Mouse (Mus musculus) hindbrain, embryonic 10.5 days (tissue): ENCODE results near the gene Coq10b. TPM values are rescaled to one million over a fixed set of nuclear protein-coding genes. Genes with fewer than 3 reads are reported as not detected.

ENCODE experiments used
- DNase-seq: peaks from one replicate; pipeline ENCODE4 v3.0.0-alpha.2; 2017; ENCODE audit warnings: low spot score
- H3K27ac ChIP-seq: fragments of 300-500 bp; sonication (generic); 2 replicates; pipeline ENCODE4 v1.5.1; 2016; ENCODE audit warnings: mild to moderate bottlenecking, moderate library complexity
- H3K27me3 ChIP-seq: fragments of 300-500 bp; sonication (generic); 2 replicates; pipeline ENCODE4 v1.6.1; 2016; ENCODE audit warnings: mild to moderate bottlenecking; ENCODE audit not compliant: poor library complexity, insufficient read depth, severe bottlenecking
- H3K36me3 ChIP-seq: fragments of 300-500 bp; sonication (generic); 2 replicates; pipeline ENCODE4 v1.6.1; 2016; ENCODE audit warnings: mild to moderate bottlenecking, moderate library complexity
- H3K4me1 ChIP-seq: fragments of 300-500 bp; sonication (generic); replicated peaks from 2 replicates; pipeline ENCODE4 v1.6.1; 2016; ENCODE audit warnings: mild to moderate bottlenecking
- H3K4me3 ChIP-seq: fragments of 300-500 bp; sonication (generic); 2 replicates; pipeline ENCODE4 v1.5.1; 2016; ENCODE audit warnings: mild to moderate bottlenecking, moderate library complexity
- H3K9me3 ChIP-seq: fragments of 300-500 bp; sonication (generic); 2 replicates; pipeline ENCODE4 v1.6.1; 2016; ENCODE audit warnings: mild to moderate bottlenecking, moderate library complexity
- WGBS: fragments of 180-500 bp; shearing (Covaris S2); methylation state at CpG from one replicate; pipeline ENCODE4 v1.1.7; 2016; 5-methylcytosine and 5-hydroxymethylcytosine counted together
- polyA plus RNA-seq: library from polyadenylated mRNA; unstranded; fragments of >200 nt; fragmentation: Nextera tagmentation; extraction: Ambion mirVana; gene quantifications from 2 replicates; pipeline ENCODE4 v1.2.1, GENCODE M21; 2016

Coq10b gene
- polyA plus RNA-seq, 1 experiment from 2014 or later: 29.3 TPM

DNA sequence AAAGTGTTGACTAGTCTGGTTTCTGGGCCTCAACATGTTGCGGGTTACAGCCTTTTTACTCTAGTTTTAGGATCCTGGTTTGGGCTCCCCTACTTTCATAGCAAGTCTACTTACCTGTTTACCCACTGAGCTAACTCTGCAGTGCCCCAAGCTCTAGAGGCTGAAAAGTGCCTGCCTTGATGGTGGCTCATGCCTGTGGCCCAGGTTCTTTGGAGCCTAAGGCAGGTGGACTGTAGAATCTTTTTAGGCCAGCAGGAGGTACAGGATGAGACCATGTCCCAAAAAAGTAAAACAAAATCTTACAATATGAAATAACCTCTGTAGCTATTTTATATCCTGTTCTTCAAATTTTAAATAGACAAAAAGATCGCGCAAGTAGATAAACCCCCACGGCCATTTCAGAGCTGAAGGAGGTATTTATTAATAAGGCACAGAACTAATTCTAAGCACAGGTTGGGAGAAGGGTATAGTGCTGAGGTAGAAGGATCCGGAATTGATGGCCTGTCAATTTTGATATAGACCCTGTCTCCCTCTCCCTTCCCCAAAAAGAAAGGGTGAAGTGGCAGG is 37.0 kb downstream of the Coq10b start:
- peaks cover 61% of the 10 kb centered on the region for H3K36me3 ChIP-seq
- H3K4me3 ChIP-seq: peak overlapping the region; percentile 93
- DNase-seq: no peak
- WGBS: 90% methylated on average over 5 of the region's 5 CpGs
- H3K27me3 ChIP-seq: no peaks in the 10 kb centered on the region
- no peaks in the 10 kb centered on the region for H3K9me3 ChIP-seq
- peak overlapping the region; percentile 98 for H3K27ac ChIP-seq
- peaks cover 42% of the 10 kb centered on the region for H3K4me1 ChIP-seq

DNA sequence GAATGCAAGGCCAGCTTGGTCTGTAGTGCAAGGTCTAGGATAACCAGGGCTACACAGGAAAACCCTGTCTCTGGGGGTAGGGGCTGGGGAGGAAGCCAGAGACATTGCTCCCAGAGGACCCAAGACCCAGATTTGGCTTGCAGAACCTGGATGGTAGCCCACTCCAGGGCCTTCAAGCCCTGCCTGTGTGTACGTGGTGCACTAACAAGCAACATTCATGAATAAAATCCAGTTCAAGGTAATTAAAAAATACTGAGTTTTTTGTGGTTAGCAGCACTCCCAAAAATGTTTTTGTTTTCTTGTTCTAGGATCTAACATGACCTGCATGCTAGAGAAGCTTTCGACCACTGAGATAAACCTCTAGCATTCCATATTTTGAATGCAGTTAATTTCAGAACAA is 39.5 kb downstream of the Coq10b start:
- no peaks in the 10 kb centered on the region for H3K9me3 ChIP-seq
- H3K27me3 ChIP-seq: no peaks in the 10 kb centered on the region
- DNase-seq: no peak
- 88% methylated on average over 2 of the region's 2 CpGs for WGBS
- H3K27ac ChIP-seq: no peak overlapping the region
- H3K36me3 ChIP-seq: peaks cover 47% of the 10 kb centered on the region
- H3K4me1 ChIP-seq: peaks cover 18% of the 10 kb centered on the region
- H3K4me3 ChIP-seq: no peak overlapping the region

DNA sequence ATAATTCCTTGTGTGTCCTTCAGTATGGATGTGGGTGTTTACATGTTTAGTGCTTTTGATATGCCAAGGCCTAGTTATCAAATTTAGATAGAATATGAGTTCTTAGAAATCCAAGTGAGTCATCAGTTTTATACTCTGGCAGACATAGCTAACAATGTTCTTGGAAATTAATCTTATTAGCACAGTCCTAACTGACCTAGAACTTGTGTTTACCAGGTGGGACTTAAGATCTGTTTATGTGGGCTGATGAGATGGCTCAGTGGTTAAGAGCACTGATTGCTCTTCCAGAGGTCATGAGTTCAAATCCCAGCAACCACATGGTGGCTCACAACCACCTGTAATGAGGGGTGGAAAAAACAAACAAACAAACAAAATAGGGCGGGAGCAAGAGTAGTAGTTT is 39.9 kb downstream of the Coq10b start:
- Histone ChIP-seq H3K4me3 (no peak overlapping the region), H3K27ac (no peak overlapping the region), H3K9me3 (no peaks in the 10 kb centered on the region), H3K36me3 (peaks cover 47% of the 10 kb centered on the region), H3K4me1 (peaks cover 17% of the 10 kb centered on the region), H3K27me3 (no peaks in the 10 kb centered on the region)
- WGBS: 83% methylated on average over 1 of the region's 1 CpGs
- no peak for DNase-seq

DNA sequence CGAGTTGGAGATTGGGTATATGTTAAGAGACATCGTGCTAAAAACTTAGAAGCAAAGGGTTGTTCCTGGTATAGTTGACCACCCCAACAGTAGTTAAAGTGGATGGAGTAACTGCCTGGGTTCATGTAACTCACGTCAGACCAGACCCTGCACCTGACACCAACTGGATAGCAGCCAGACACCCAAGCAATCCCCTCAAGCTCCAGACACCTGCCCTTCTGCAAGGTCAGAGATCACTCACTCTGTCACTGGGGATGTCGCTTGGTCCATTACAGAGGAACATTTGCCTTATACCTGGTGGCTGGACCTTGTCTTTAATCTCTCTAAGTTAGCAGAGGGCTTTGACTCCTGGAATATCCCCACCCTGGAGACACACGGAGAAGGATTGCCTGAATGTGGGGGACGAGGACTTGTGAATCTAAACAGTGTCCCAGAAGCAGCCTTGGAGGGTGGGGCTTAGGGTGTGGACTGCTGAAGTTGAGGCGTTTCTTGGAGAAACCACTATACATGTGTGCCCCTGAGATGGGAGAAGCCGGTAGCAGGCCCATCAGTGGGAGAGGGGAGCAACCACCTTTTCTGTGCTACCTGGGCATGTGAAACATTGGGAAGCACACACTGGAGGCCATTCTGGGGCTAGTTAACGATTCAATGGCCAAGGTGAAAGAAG is 54.5 kb downstream of the Coq10b start:
- WGBS: 86% methylated on average over 9 of the region's 9 CpGs
- H3K4me1 ChIP-seq: 0 out of 2 replicates have a peak, but pooled peaks cover 3% of the 10 kb centered on the region
- no peaks in the 10 kb centered on the region for H3K36me3 ChIP-seq
- no peak for DNase-seq
- no peak overlapping the region for H3K27ac ChIP-seq
- H3K4me3 ChIP-seq: no peak overlapping the region
- no peaks in the 10 kb centered on the region for H3K27me3 ChIP-seq
- no peaks in the 10 kb centered on the region for H3K9me3 ChIP-seq

DNA sequence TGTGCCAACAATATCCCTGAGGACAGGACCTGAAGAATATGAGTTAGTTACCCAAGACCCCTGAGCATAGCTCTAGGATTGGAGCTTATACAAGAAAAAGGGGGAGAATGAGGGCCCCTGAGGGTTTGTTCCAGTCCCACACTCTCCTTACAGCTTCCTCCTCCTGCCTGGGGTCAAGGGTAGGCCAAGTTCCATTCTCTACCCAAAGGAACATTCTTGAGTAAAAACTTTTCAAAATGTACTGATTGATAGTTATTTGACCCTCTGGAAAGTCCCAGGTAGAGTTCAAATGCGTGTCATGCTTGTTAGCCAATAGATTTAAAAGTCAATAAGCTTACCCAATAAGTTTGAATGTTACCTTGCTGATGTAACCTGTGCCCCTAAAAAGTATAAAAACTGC is 55.1 kb downstream of the Coq10b start:
- Histone ChIP-seq H3K27me3 (no peaks in the 10 kb centered on the region), H3K4me3 (no peak overlapping the region), H3K27ac (no peak overlapping the region), H3K36me3 (no peaks in the 10 kb centered on the region), H3K9me3 (no peaks in the 10 kb centered on the region), H3K4me1 (0 out of 2 replicates have a peak, but pooled peaks cover 3% of the 10 kb centered on the region)
- no peak for DNase-seq
- 92% methylated on average over 1 of the region's 1 CpGs for WGBS

DNA sequence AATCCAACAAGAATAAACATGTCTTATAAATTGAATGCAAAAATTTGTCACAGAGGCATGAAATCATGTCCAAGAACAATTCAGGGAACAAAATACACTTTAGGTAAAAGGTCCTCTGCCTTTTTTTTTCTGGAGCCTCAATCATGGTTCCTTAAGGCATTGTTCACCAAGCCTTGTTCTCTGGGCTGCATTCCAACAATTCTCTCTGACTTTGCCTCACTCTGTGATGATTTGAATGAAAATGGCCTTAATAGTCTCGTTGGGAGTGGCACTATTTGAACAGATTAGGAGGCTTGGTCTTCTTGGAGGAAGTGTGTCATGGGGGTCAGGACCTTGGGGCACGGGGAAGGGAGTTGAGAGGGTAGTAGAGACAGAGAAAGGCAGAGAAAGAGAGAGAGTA is 55.9 kb downstream of the Coq10b start:
- Histone ChIP-seq H3K27me3 (no peaks in the 10 kb centered on the region), H3K36me3 (no peaks in the 10 kb centered on the region), H3K9me3 (no peaks in the 10 kb centered on the region), H3K27ac (no peak overlapping the region), H3K4me1 (0 out of 2 replicates have a peak, but pooled peaks cover under 1% of the 10 kb centered on the region), H3K4me3 (no peak overlapping the region)
- WGBS: 44% methylated on average over 2 of the region's 2 CpGs
- DNase-seq: no peak

DNA sequence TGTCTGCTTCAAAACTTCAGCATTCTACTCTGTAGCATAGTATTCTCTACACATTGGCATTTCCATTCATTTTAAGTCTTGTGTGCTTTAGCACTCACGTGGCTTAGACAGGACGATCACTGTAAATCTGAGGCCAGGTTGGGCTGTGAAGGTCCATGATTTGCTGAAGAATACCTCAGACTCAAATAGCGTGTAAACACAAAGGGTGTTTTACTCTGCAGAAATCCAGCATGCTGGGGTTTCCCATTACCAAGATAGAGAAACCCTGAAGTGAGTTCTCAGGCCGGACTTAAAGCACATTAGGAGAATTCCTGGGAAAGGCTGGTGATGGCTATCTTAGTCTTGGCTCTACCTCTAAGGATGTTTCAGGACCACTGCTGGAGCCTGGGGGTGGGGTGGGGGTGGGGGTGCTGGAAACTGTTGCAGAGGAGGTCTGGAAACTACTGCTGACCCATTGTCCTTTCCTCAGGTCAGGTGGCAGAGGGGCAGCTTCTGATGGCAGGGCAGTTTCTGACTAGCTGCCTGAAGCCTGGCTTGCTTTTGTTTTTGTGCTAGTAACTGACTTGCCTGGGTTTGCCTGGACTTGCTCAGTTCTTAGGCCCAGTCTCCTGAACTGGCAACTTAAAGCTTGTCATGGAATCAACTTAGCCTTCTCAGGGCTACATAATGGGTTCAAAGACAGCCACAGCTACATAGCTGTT is 56.6 kb downstream of the Coq10b start:
- no peaks in the 10 kb centered on the region for H3K9me3 ChIP-seq
- no peaks in the 10 kb centered on the region for H3K4me1 ChIP-seq
- no peaks in the 10 kb centered on the region for H3K27me3 ChIP-seq
- DNase-seq: no peak
- H3K4me3 ChIP-seq: no peak overlapping the region
- H3K27ac ChIP-seq: no peak overlapping the region
- no peaks in the 10 kb centered on the region for H3K36me3 ChIP-seq
- WGBS: 91% methylated on average over 4 of the region's 4 CpGs

Other genes with a start within 250 kb of the Coq10b start
- gene Ankrd44, start 126.4 kb upstream of the Coq10b start, polyA plus RNA-seq: 11.0 and 11.9 TPM in 2 replicates
- 206 and 272 TPM in 2 replicates for gene Sf3b1, start 25.3 kb upstream of the Coq10b start, polyA plus RNA-seq
- gene Hspe1, start 35.4 kb downstream of the Coq10b start, polyA plus RNA-seq: 452 and 562 TPM in 2 replicates
- gene Hspd1, start 35.5 kb downstream of the Coq10b start, polyA plus RNA-seq: 325 and 525 TPM in 2 replicates
- gene Mob4, start 78.5 kb downstream of the Coq10b start, polyA plus RNA-seq: 117 and 138 TPM in 2 replicates
- gene Rftn2, start 174.0 kb downstream of the Coq10b start, polyA plus RNA-seq: 7.3 and 8.5 TPM in 2 replicates
- 2.7 and 3.2 TPM in 2 replicates for gene Mars2, start 184.4 kb downstream of the Coq10b start, polyA plus RNA-seq